Mouse (Mus musculus): ENCODE measurements around the gene Draxin. TPM values are rescaled to one million over a fixed set of nuclear protein-coding genes. Genes with fewer than 3 reads are reported as not detected.

The Draxin gene
- polyA plus RNA-seq, 1 experiment from 2014 or later, result 21.8 TPM

Small RNA genes within 50 kb of the gene (microRNA-seq; reads per million reads assigned to microRNA genes)
- gene Mir7022, result not detected

Other genes starting within 250 kb of the Draxin start
- 56.9 and 77.2 TPM in 2 replicates for gene Mfn2, start 226.0 kb downstream of the Draxin start, polyA plus RNA-seq (2014; fragmentation: Nextera tagmentation; extraction: Ambion mirVana)
- gene Plod1, start 193.9 kb downstream of the Draxin start, polyA plus RNA-seq (2014; fragmentation: Nextera tagmentation; extraction: Ambion mirVana), result 13.5 and 20.7 TPM in 2 replicates
- gene 2510039O18Rik, start 189.8 kb downstream of the Draxin start, polyA plus RNA-seq (2014; fragmentation: Nextera tagmentation; extraction: Ambion mirVana), result 15.5 and 15.8 TPM in 2 replicates
- not detected in 2 replicates for gene Nppb, start 144.9 kb downstream of the Draxin start, polyA plus RNA-seq (2014; fragmentation: Nextera tagmentation; extraction: Ambion mirVana)
- gene Nppa, start 130.0 kb downstream of the Draxin start, polyA plus RNA-seq (2014; fragmentation: Nextera tagmentation; extraction: Ambion mirVana), result 2.9 and 4.1 TPM in 2 replicates
- 26.4 and 26.9 TPM in 2 replicates for gene Clcn6, start 91.9 kb downstream of the Draxin start, polyA plus RNA-seq (2014; fragmentation: Nextera tagmentation; extraction: Ambion mirVana)
- gene Mthfr, start 91.6 kb downstream of the Draxin start, polyA plus RNA-seq (2014; fragmentation: Nextera tagmentation; extraction: Ambion mirVana), result 16.9 and 25.4 TPM in 2 replicates
- gene Agtrap, start 42.7 kb downstream of the Draxin start, polyA plus RNA-seq (2014; fragmentation: Nextera tagmentation; extraction: Ambion mirVana), result 3.7 and 6.3 TPM in 2 replicates
- 122 and 133 TPM in 2 replicates for gene Mad2l2, start 314 bp downstream of the Draxin start, polyA plus RNA-seq (2014; fragmentation: Nextera tagmentation; extraction: Ambion mirVana)
- 18.7 and 22.8 TPM in 2 replicates for gene Fbxo6, start 21.4 kb upstream of the Draxin start, polyA plus RNA-seq (2014; fragmentation: Nextera tagmentation; extraction: Ambion mirVana)
- 102 and 106 TPM in 2 replicates for gene Fbxo44, start 29.8 kb upstream of the Draxin start, polyA plus RNA-seq (2014; fragmentation: Nextera tagmentation; extraction: Ambion mirVana)
- 3.2 and 4.0 TPM in 2 replicates for gene Fbxo2, start 29.9 kb upstream of the Draxin start, polyA plus RNA-seq (2014; fragmentation: Nextera tagmentation; extraction: Ambion mirVana)
- 10.6 and 11.8 TPM in 2 replicates for gene Disp3, start 157.3 kb upstream of the Draxin start, polyA plus RNA-seq (2014; fragmentation: Nextera tagmentation; extraction: Ambion mirVana)